Mouse (Mus musculus) testis, adult 2 months (tissue): ENCODE results near the gene Efhd2.

Experiments
- CTCF ChIP-seq: fragments of 200-500 bp; IDR thresholded peaks from 2 replicates; pipeline ENCODE4 v1.5.1; 2012; ENCODE audit warnings: low read depth, mild to moderate bottlenecking, inconsistent platforms, low read length, moderate library complexity; ENCODE audit not compliant: control insufficient read depth, insufficient read depth, insufficient replicate concordance
- POLR2A ChIP-seq: fragments of 200-500 bp; IDR thresholded peaks from 2 replicates; pipeline ENCODE4 v1.6.1; 2012; ENCODE audit warnings: low read depth, mild to moderate bottlenecking, inconsistent platforms, low read length, moderate library complexity; ENCODE audit not compliant: control insufficient read depth

GRCm38 (mm10) chr4:141900421-141900820, 25.7 kb upstream of the Efhd2 start:
- no peak for TF ChIP-seq CTCF
- TF ChIP-seq POLR2A, result no peak
